Comparison of ENCODE assay signal across 41 mouse cellular contexts in the genomic region with DNA sequence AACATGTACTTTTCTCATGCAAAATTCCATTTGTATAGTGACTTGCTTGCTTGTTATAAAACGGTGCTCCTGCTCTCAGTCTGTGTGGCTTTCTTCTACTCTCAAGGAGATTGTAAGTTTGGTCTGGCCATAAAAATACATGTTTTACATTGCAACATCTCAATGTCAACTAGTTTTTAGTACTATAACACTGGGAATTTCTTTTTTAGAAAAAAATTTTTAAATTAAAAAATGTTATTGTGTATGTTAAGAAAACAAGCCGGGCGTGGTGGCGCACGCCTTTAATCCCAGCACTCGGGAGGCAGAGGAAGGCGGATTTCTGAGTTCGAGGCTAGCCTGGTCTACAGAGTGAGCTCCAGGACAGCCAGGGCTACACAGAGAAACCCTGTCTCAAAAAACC. TPM values are rescaled to one million over a fixed set of nuclear protein-coding genes. Genes with fewer than 3 reads are reported as not detected.
"Had no signal": no experiment of that assay in that cellular context is flagged by ENCODE, and none has a peak within 500 bp of the region (broad histone marks: within the 10 kb centered on the region; RNA-seq: fewer than 3 reads in every experiment).

A gene (plus strand): TSS at position 301 of the 400 bp plus-strand sequence.

RNA-seq across cellular contexts. Expression of the gene that starts here (rescaled TPM):
- total RNA-seq: heart, postnatal 10 days; heart, postnatal 14 days; heart, postnatal 25 days; heart, postnatal 36 days; heart, postnatal 4 days; hematopoietic stem cell, adult 5-6 weeks; hindbrain, postnatal 0 days; layer of hippocampus, adult 18-20 months; layer of hippocampus, adult 2 months; layer of hippocampus, adult 8-10 months; layer of hippocampus, postnatal 10 days; layer of hippocampus, postnatal 14 days; layer of hippocampus, postnatal 25 days; layer of hippocampus, postnatal 36 days; left cerebral cortex, adult 18-20 months; left cerebral cortex, adult 2 months; left cerebral cortex, adult 8-10 months had no signal
- polyA plus RNA-seq: heart, embryonic 12.5 days; heart, embryonic 13.5 days; heart, embryonic 14.5 days; heart, embryonic 15.5 days; heart, embryonic 16.5 days; heart, postnatal 0 days; hindbrain, embryonic 10.5 days; hindbrain, embryonic 11.5 days; hindbrain, embryonic 12.5 days; hindbrain, embryonic 13.5 days; hindbrain, embryonic 14.5 days; hindbrain, embryonic 15.5 days; hindbrain, embryonic 16.5 days; hindbrain, postnatal 0 days; inflammation-experienced regulatory T-cells, adult 6 months; intestine, embryonic 14.5 days; intestine, embryonic 15.5 days; intestine, embryonic 16.5 days; intestine, postnatal 0 days; kidney, adult 2 months; kidney, embryonic 14.5 days; kidney, embryonic 15.5 days; kidney, embryonic 16.5 days; kidney, postnatal 0 days; large intestine, adult 2 months had no signal
